Comparison of ENCODE assay signal across 8 mouse cellular contexts in the genomic region with DNA sequence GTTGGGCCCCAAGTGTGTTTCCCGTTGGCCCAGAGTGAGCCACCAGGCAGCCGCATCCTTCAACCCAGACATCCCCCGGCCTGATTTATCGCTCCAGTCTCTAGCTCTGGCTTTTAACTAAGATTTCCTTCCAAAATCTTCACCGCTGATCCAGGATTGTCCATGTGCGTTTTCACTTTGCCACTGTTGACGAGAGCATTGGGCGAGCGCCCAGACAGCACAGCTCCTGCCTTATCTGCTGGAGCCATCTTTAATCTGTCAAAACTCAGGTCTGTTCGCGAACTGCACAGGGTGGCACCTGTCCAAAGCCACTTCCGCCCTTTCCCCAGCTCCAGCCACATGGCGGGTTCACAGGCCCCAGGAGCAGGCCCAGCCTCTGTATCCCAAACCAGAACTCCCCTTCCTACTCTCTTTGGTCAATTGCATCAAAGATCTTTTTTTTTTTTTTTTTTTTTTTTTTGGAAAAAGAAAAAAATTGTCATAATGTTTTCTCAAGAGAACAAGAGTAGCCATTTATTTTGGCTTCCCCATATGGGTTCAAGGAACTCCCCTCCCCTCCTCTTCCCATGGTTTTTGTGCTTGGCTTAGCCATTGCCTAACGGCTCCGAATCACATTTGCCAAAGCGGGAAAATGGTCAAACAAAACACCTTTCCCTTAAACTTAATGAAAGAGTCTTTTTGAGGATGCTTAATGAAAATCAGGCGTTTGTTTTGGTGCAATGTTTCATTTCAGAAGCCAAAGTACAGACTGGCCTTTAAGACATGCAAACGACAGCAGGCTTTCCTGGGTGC.
DNase-seq lines count a peak whose midpoint lies in the region; ATAC-seq and TF ChIP-seq lines count a peak whose summit lies in the region.

No protein-coding gene starts in this region.

- no peak for DNase-seq in forebrain, embryonic 11.5 days (ENCODE audit: low spot score)
- no peak for DNase-seq in stomach, postnatal 0 days (ENCODE audit: low spot score)
- DNase-seq in urinary bladder, postnatal 25 days (ENCODE audit: low spot score) = peak; percentile 7
- no peak for DNase-seq in embryo, embryonic 9.5 days (ENCODE audit: extremely low spot score)
- no peak for DNase-seq in cerebellum, postnatal 36 days

- H3K9me3 ChIP-seq in forebrain, embryonic 13.5 days (replicated peaks) = no peaks in the 10 kb centered on the region
- H3K9me3 ChIP-seq in forebrain, embryonic 11.5 days (ENCODE audit: control insufficient read depth, low read length) = no peaks in the 10 kb centered on the region
- no peaks in the 10 kb centered on the region for H3K9me3 ChIP-seq in stomach, embryonic 16.5 days (replicated peaks; ENCODE audit: control insufficient read depth, low read length)
- no peaks in the 10 kb centered on the region for H3K9me3 ChIP-seq in stomach, postnatal 0 days (ENCODE audit: control insufficient read depth, low read length)

- ATAC-seq in forebrain, embryonic 13.5 days = peak; percentile 53; the same call in 1 of the 2 replicates
- ATAC-seq in forebrain, embryonic 11.5 days (replicated peaks; ENCODE audit: low FRiP score) = no peak
- ATAC-seq in stomach, embryonic 16.5 days (ENCODE audit: insufficient read depth, low FRiP score) = peak; percentile 33; the same call in 1 of the 2 replicates
- ATAC-seq in stomach, postnatal 0 days (ENCODE audit: low FRiP score, low TSS enrichment) = no peak
- peak; percentile 59 for ATAC-seq in granulocyte monocyte progenitor cell, adult 5-6 weeks (replicated peaks; ENCODE audit: poor library complexity, severe bottlenecking)

- no peaks in the 10 kb centered on the region for H3K4me1 ChIP-seq in forebrain, embryonic 13.5 days
- peaks cover 4% of the 10 kb centered on the region; the same call in 1 of the 2 replicates for H3K4me1 ChIP-seq in forebrain, embryonic 11.5 days (replicated peaks; ENCODE audit: control insufficient read depth, insufficient read depth, low read length)
- no peaks in the 10 kb centered on the region for H3K4me1 ChIP-seq in stomach, embryonic 16.5 days (ENCODE audit: control insufficient read depth, insufficient read depth, low read length)
- no peaks in the 10 kb centered on the region for H3K4me1 ChIP-seq in stomach, postnatal 0 days (replicated peaks; ENCODE audit: control insufficient read depth, insufficient read depth)

- no peak for TF ChIP-seq EP300 in stomach, postnatal 0 days (optimal IDR thresholded peaks at IDR 0.05)

- TF ChIP-seq CTCF in stomach, postnatal 0 days (IDR thresholded peaks at IDR 0.05; ENCODE audit: low read depth) = no peak

- H3K36me3 ChIP-seq in forebrain, embryonic 13.5 days (ENCODE audit: poor library complexity, severe bottlenecking) = no peaks in the 10 kb centered on the region
- H3K36me3 ChIP-seq in forebrain, embryonic 11.5 days (ENCODE audit: control insufficient read depth, insufficient read depth, low read length) = no peaks in the 10 kb centered on the region
- H3K36me3 ChIP-seq in stomach, embryonic 16.5 days (ENCODE audit: control insufficient read depth, insufficient read depth, low read length) = no peaks in the 10 kb centered on the region
- no peaks in the 10 kb centered on the region for H3K36me3 ChIP-seq in stomach, postnatal 0 days (ENCODE audit: control insufficient read depth, insufficient read depth, low read length)

- WGBS in forebrain, embryonic 13.5 days = 86% methylated on average over 18 of the region's 18 CpGs
- WGBS in forebrain, embryonic 11.5 days = 86% methylated on average over 18 of the region's 18 CpGs
- 79% methylated on average over 18 of the region's 18 CpGs for WGBS in stomach, embryonic 16.5 days
- 78% methylated on average over 18 of the region's 18 CpGs for WGBS in stomach, postnatal 0 days

- no peak overlapping the region for H3K9ac ChIP-seq in forebrain, embryonic 13.5 days
- H3K9ac ChIP-seq in forebrain, embryonic 11.5 days (ENCODE audit: low read length) = no peak overlapping the region
- no peak overlapping the region for H3K9ac ChIP-seq in stomach, embryonic 16.5 days (ENCODE audit: low read length)
- H3K9ac ChIP-seq in stomach, postnatal 0 days (ENCODE audit: low read length) = no peak overlapping the region

- no peak overlapping the region for H3K27ac ChIP-seq in forebrain, embryonic 13.5 days
- H3K27ac ChIP-seq in forebrain, embryonic 11.5 days (ENCODE audit: low read depth, low read length) = no peak overlapping the region
- no peak overlapping the region for H3K27ac ChIP-seq in stomach, embryonic 16.5 days (ENCODE audit: low read length)
- H3K27ac ChIP-seq in stomach, postnatal 0 days (replicated peaks) = no peak overlapping the region

- no peaks in the 10 kb centered on the region for H3K27me3 ChIP-seq in forebrain, embryonic 13.5 days
- H3K27me3 ChIP-seq in forebrain, embryonic 11.5 days (ENCODE audit: control insufficient read depth, insufficient read depth, low read length) = no peaks in the 10 kb centered on the region; the same call in 1 of the 2 replicates
- H3K27me3 ChIP-seq in stomach, embryonic 16.5 days (ENCODE audit: control insufficient read depth, insufficient read depth, low read length) = no peaks in the 10 kb centered on the region
- H3K27me3 ChIP-seq in stomach, postnatal 0 days (ENCODE audit: control insufficient read depth, insufficient read depth, low read length) = no peaks in the 10 kb centered on the region

- no peak overlapping the region for H3K4me2 ChIP-seq in forebrain, embryonic 13.5 days
- H3K4me2 ChIP-seq in forebrain, embryonic 11.5 days (ENCODE audit: low read depth, low read length, severe bottlenecking) = no peak overlapping the region
- H3K4me2 ChIP-seq in stomach, embryonic 16.5 days (ENCODE audit: low read depth, low read length) = no peak overlapping the region
- H3K4me2 ChIP-seq in stomach, postnatal 0 days (replicated peaks; ENCODE audit: low read depth) = no peak overlapping the region

- H3K4me3 ChIP-seq in forebrain, embryonic 13.5 days = no peak overlapping the region
- H3K4me3 ChIP-seq in forebrain, embryonic 11.5 days (ENCODE audit: low read depth, low read length) = no peak overlapping the region
- no peak overlapping the region for H3K4me3 ChIP-seq in stomach, embryonic 16.5 days (replicated peaks; ENCODE audit: low read length)
- no peak overlapping the region for H3K4me3 ChIP-seq in stomach, postnatal 0 days (ENCODE audit: low read depth, low read length)

Comparison
In these comparisons a context has a peak if more than half of its experiments do, and no peak if none do; other contexts are left out.
1. ATAC-seq: peak in forebrain, embryonic 13.5 days (single experiment), stomach, embryonic 16.5 days (single experiment) and granulocyte monocyte progenitor cell, adult 5-6 weeks (single experiment); none in forebrain, embryonic 11.5 days (single experiment) and stomach, postnatal 0 days (single experiment).